Mouse (Mus musculus) brown adipose tissue, adult 24 weeks (tissue): Measurements from ENCODE around the gene Rad18. TPM values are rescaled to one million over a fixed set of nuclear protein-coding genes. Genes with fewer than 3 reads are reported as not detected.
"Not testable (repeated sequence)": the region's sequence is repeated elsewhere in the genome, so short reads cannot be mapped to it uniquely, and the experiment has no call there.

Source experiments
- H3K27ac ChIP-seq: fragments of 200-500 bp; replicated peaks from 2 replicates; pipeline ENCODE4 v1.5.1; 2012; ENCODE audit warnings: low read depth, mild to moderate bottlenecking, low read length
- H3K4me1 ChIP-seq: fragments of 200-500 bp; 2 replicates; pipeline ENCODE4 v1.6.1; 2012; ENCODE audit warnings: low read length, mixed read lengths; ENCODE audit not compliant: control insufficient read depth, insufficient read depth, insufficient read length
- H3K4me3 ChIP-seq: fragments of 200-500 bp; 2 replicates; pipeline ENCODE4 v1.5.1; 2012; ENCODE audit warnings: low read depth, mild to moderate bottlenecking, low read length, moderate library complexity; ENCODE audit not compliant: insufficient read depth
- polyA plus RNA-seq: library from polyadenylated mRNA; stranded (reverse); fragments of >200 nt; gene quantifications from 2 replicates; pipeline ENCODE4 v1.2.4, GENCODE M21; 2012; ENCODE audit not compliant: missing spikeins, insufficient read depth, insufficient read length

Rad18 gene
- polyA plus RNA-seq, 1 experiment, result 3.4 TPM

DNA sequence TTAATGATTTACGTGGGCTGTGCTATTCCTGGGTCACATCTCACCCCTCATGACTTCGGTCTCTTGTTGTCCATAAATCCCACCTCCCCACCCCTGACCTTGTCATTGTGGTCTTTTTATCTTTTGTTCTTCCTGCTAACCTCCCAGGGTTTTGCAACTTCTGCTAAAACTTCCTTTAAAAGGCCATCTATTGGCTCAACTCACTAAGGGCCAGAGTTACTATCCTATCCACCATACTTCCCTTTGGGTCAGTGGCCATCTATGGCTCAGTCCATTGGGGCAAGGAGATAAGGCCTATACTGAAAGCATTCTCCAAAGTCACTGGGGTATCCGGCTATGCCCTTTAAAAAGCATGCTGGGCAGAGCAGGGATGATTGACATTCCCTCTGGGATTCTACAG is 17.5 kb upstream of the Rad18 start:
- H3K27ac ChIP-seq, result no peak overlapping the region
- no peaks in the 10 kb centered on the region for H3K4me1 ChIP-seq
- H3K4me3 ChIP-seq, result no peak overlapping the region

DNA sequence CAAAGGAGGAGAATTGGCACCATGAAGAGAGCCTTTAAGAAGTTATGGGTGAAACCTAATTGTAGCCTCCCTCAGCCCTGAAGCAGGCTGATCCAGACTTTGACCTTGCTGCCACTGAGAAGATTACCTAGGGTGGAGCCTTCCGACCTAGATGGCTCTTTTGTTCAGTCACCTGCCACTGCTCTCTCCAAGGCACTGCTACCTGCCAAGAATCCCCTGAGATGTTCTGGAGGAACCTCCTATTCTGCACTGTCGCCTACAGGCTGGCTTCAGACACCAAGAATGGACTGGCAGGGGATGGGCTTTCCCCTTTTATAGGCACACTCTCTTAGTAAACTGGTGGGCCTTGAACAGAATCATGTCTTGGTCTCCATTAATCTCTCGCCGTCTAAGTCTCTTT is 5.8 kb upstream of the Rad18 start:
- not testable (repeated sequence) for H3K4me1 ChIP-seq, H3K27ac ChIP-seq, H3K4me3 ChIP-seq

DNA sequence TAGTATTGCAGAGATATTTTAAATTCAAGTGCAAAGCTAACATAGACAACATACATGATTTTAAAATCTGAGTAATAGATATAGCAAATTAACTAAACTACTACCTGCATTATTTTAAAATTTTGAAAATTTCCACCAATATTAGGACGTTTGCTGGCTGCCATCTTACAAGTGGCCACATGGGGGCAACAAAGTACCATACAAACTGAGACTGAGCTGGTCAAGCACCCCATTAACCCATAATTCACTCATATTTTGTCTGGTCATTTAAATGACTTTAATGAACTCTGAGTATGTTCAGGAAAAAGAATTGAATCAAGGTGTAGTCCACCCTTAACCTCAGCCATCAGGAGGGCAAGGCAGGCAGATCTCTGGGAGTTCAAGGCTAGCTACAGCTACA is 3.9 kb upstream of the Rad18 start:
- no peak overlapping the region for H3K27ac ChIP-seq
- H3K4me3 ChIP-seq, result no peak overlapping the region
- no peaks in the 10 kb centered on the region for H3K4me1 ChIP-seq

DNA sequence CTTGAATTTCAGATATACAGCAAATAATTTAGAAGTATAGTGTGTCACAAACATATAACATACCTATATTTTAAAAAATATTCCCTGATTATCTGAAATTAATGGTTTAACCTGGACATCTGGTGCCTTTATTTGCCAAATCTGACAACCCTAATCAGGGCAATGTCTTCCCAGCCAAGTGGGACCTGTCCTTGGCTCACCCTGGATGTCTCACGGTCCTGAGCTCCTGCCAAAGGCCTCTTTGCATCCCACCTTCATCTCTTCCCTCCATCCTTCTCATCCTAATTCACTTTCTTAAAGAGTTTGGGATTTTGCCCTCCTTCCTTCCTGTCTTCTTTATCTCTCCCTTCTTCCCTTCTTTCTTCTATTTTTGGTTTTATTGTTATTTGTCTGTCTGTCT is 2.6 kb upstream of the Rad18 start:
- Histone ChIP-seq H3K4me1 (no peaks in the 10 kb centered on the region), H3K4me3 (no peak overlapping the region), H3K27ac (no peak overlapping the region)

DNA sequence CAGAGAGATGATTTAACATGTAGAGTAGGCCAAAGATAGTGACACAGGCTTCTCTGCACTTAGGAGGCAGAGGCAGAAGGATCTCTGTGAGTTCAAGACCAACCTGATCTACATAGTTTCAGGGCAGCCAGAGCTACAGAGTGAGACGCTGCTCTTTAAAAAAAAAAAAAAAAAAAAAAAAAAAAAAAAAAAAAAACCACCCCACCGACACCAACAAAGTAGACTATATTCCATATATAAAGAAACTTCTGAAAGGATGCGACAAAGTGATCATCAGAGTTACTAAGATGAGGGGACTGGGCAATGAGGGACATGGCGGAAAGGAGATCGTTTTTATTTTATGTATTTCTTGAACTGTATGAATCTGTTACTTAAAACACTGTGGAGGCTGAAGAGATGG is 2.0 kb downstream of the Rad18 start:
- H3K4me1 ChIP-seq, result no peaks in the 10 kb centered on the region
- no peak overlapping the region for H3K4me3 ChIP-seq
- no peak overlapping the region for H3K27ac ChIP-seq

DNA sequence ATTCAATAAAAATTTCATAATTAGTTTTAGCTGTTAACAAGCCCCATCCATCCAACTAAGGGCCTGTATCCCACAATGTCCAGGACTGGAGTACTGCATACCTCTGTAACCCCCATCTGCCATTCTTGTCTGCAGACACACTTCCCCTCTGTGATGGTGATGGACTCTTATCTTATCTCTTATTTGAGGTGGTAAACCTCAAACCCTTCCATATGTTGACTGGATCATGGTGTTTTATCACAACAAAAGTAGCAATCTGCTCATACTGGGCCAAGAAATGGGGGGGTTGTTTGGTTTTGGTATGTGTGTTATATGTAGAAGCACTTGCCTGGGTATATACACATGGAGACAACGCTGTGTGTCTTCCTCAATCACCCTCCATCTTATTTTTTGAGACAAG is 5.0 kb downstream of the Rad18 start:
- H3K4me1 ChIP-seq, result no peaks in the 10 kb centered on the region
- no peak overlapping the region for H3K4me3 ChIP-seq
- H3K27ac ChIP-seq, result no peak overlapping the region

DNA sequence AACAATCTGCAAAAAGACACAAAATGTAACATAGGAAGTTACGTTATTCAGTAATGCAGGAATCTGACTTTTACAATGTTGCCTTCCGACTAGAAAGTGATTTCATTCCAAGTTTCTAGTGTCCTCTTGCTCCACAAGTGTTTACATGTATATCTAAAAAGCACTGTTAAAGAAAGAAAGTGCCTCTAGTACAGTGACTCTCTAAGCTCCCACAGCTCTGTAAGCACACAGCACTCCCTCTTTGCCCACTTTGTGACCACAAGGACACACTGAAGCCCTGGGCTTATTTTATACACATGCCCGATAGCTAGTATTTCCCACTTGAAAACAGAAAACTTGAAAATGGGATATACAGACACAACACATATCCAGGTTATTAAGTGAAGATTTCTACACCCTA is 8.5 kb downstream of the Rad18 start:
- no peak overlapping the region for H3K27ac ChIP-seq
- H3K4me3 ChIP-seq, result no peak overlapping the region
- no peaks in the 10 kb centered on the region for H3K4me1 ChIP-seq

DNA sequence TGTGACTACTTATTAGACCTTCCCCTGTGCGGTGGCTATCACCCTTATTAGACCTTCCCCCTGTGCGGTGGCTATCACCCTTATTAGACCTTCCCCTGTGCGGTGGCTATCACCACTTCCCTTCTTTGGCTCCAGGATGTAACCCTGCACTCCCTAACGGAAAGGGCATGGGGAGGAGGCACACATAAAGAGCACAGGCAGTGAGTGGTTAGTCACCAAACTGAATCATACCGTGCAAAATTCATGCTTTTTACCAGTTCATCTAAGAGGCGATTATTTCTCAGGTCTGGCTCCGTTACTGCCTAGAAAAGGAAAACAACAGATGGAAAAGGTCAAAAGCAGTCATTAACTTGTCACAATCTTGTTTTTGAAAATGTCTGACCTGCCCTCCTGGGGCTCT is 10.0 kb downstream of the Rad18 start:
- no peak overlapping the region for H3K4me3 ChIP-seq
- no peak overlapping the region for H3K27ac ChIP-seq
- H3K4me1 ChIP-seq, result no peaks in the 10 kb centered on the region

DNA sequence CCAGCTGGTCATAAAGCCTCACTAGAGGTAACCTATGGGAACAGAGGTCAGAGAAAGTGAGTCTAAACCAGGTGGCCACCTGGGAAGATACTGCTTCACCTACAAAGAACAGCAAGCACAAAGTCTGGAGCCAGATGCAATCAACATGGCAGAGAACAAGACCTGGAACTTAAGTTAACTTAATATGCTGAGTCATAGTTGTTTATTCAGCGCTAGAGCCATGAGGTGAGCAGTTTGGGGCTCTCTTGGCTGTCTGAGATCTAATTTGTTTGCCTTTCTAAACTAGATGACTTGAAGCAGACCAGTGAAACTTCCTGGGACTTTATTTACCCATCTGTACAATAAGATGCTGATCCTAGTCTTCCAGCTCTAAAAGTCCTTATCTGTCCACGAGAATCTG is 12.4 kb downstream of the Rad18 start:
- H3K4me3 ChIP-seq, result no peak overlapping the region
- H3K4me1 ChIP-seq, result no peaks in the 10 kb centered on the region
- H3K27ac ChIP-seq, result no peak overlapping the region

DNA sequence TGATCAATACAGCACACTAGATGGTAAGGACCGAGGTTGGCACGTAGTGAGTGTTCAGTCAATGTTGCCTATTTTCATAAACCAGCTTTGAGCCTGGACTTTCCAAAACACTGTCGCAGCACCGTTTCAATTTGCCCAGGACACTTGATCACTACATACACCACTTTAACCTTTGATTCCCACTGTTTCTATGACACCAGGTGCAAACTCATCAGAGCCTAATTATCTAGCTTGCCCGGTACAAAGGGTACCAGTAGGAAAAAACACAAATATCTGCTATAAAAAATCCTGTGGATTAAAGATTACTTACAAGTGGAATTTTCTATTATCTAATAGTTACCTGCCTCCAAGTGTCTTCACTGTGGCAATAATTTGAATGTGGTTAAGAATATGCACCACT is 64.4 kb downstream of the Rad18 start:
- no peak overlapping the region for H3K4me3 ChIP-seq
- H3K27ac ChIP-seq, result no peak overlapping the region
- no peaks in the 10 kb centered on the region for H3K4me1 ChIP-seq

DNA sequence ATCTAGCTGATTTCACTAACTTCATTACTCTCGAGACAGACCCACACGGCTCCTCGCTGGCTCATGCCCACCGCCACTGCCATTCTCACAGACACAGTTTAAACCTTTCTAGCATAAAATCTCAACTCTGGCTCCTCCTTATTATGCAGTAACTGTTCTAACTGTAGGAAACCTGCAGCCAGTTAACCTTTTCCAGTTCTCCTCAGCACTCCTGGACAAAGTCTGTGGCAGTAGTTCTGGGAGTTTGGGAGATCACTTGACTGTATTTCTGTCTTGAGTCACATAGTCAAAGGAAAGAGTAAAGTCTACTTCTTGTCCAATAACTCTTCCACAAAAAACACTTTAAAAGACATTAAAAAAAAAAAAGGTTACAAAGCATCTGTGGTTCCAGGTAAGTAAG is 66.2 kb downstream of the Rad18 start:
- Histone ChIP-seq H3K4me3 (no peak overlapping the region), H3K27ac (no peak overlapping the region), H3K4me1 (no peaks in the 10 kb centered on the region)

DNA sequence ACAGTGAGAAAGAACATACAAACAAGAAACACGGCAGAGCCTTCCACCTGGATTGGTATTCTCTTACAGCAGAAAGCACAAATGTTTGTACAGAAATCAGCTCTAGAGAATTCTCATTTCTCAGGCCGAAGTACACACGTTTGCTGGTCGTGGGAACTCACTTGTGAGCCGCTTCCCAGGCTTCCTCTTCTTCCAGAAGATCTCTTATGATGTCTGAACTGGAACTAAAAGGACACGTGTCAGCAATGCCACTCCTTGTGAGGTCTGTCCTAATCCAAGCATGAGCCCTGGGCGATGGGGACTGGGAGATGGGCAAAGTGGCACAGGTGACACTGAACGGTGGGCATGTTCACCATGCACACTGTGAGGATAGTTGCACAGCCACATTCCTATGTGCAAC is 68.2 kb downstream of the Rad18 start:
- H3K4me3 ChIP-seq, result no peak overlapping the region
- H3K4me1 ChIP-seq, result no peaks in the 10 kb centered on the region
- no peak overlapping the region for H3K27ac ChIP-seq

DNA sequence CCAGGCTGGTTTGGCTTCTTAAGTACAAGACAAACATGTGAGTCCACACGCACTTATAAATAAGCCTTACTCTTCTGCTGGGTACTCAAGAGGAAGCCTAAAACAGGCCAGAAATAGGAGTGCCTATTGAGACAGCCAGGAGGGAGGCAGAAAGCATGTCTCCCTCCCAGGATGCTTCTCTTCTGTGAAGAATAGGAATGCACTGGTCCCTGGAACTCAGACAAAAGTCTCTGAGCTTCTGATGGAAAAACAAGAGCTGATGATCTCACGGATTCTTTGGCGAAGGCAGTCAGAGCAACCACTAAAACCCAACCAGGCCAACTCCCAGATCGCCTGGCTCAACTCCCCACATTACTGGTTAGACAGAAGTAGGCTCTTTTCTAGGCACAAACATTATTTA is 74.2 kb downstream of the Rad18 start:
- Histone ChIP-seq H3K4me1 (no peaks in the 10 kb centered on the region), H3K27ac (no peak overlapping the region), H3K4me3 (no peak overlapping the region)

DNA sequence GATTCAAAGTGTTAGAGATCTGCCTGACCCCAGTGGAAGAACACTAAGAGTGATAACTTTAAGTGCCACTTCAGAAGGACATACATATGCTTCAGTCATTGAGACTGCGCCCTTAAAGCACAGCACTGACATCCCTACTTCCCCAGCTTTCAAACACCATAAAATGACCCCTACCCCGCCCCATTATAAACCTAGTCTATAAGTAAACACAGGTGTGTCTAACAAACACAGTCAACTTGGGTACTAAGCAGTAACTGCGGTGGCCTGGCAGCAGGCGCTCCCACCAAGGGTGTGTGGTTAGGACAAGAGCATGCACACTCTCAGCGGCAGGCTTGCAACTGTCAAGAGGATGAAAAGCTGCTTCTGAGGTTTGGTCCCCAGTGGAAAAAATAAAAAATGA is 76.5 kb downstream of the Rad18 start:
- H3K4me3 ChIP-seq, result no peak overlapping the region
- no peaks in the 10 kb centered on the region for H3K4me1 ChIP-seq
- no peak overlapping the region for H3K27ac ChIP-seq

DNA sequence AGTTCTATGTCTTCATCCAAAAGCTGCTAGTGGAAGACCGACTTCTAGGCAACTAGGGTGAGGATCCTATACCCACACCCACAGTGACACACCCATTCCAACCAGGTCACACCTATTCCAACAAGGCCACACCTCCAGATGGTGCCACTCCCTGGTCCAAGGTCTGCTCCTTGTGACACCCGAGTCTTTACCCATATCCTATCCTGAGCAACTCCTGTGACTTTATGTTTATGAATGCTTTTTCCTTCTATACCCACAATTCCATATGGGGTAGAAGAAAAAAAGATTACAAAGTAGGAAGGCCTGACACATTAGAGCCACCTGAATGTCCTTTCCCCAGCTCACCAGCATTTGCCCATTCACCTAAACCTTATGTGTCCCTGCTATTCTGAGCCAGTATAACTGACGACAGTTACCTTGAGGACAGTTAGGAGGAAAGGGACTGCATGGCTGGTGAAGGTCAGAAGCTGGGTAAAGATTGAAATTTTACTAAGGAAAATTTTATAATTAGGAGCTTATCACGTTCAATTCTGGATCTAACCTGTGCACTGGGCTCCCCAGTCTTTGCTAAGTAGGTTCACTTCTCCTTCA is 78.7 kb downstream of the Rad18 start:
- H3K4me1 ChIP-seq, result no peaks in the 10 kb centered on the region
- no peak overlapping the region for H3K4me3 ChIP-seq
- no peak overlapping the region for H3K27ac ChIP-seq

DNA sequence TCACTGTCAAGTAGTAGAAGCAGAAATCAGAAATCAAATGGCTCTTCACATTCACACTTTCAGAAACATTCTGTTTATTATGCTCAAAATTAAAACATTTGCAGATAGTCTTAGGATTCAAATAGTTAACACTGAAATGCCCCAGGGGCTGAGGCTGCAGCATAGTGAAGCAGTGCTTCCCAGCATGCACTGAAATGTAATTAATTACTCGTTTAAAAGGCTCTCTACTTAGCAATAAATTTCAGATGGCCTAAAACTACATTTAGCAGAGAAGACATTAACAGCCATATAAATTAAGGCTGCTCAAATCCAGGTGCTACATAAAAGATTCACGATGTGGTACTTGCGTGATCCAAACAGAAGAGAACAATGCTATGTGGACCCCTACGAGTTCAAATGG is 87.5 kb downstream of the Rad18 start:
- Histone ChIP-seq H3K27ac (no peak overlapping the region), H3K4me3 (no peak overlapping the region), H3K4me1 (no peaks in the 10 kb centered on the region)

DNA sequence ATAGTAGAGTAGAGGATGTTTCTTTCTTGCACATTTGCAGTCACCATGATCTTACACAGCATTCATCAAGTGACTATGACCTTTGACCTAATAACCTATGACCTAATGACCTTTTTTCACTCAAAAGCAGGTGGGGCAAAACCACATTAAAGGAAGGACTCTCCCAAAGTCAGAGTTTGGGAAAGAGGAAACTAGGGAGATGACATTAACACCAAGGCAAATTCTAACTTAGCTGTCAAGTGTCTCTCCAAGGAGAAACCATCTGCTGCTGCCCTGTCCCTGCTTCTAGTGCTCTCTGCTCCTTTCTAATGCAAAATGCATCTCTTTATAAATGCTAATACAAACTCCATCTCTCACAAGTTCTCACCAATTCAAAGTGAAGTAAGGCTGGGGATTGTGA is 92.6 kb downstream of the Rad18 start:
- Histone ChIP-seq H3K4me3 (no peak overlapping the region), H3K27ac (no peak overlapping the region), H3K4me1 (no peaks in the 10 kb centered on the region)
